In the genomic region with DNA sequence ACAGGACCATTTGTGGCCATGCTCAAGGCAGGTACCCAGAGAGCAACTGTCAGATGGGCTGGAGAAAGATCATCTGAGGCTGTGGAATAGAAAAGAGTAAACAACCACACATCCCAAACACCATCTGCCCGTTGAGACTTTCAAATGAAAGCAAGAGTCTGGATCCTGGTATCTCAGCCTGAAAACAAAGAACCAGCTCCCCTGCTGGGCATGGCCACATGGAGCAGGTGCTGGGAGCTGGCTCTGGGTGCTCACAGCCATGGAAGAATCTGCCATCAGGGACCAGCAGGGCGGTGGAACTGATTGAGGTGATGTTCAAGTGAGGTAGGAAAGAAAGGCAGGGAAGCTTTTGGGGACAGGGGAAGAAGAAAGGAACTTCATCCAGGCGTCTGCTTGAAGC, we compare ENCODE assay signal across 24 mouse cellular contexts.
A peak's percentile ranks its signal among the peaks of the same experiment; 100 is the strongest.
DNase-seq lines count a peak whose midpoint lies in the region; ATAC-seq and TF ChIP-seq lines count a peak whose summit lies in the region.
"Had no signal": no experiment of that assay in that cellular context is flagged by ENCODE, and none has a peak within 500 bp of the region (broad histone marks: within the 10 kb centered on the region; RNA-seq: fewer than 3 reads in every experiment).

No protein-coding gene starts in this region.

- H3K27me3 ChIP-seq in hindbrain, embryonic 10.5 days (ENCODE audit: insufficient read depth, poor library complexity, severe bottlenecking), result no peaks in the 10 kb centered on the region; the same call in 1 of the 2 replicates
- no peaks in the 10 kb centered on the region for H3K27me3 ChIP-seq in hindbrain, embryonic 12.5 days
- no peaks in the 10 kb centered on the region for H3K27me3 ChIP-seq in lung, embryonic 15.5 days
- no peaks in the 10 kb centered on the region for H3K27me3 ChIP-seq in myocyte (ENCODE audit: control insufficient read depth, insufficient read depth, insufficient read length)
- H3K27me3 ChIP-seq: heart, embryonic 12.5 days; neural tube, embryonic 15.5 days had no signal

- WGBS in hindbrain, embryonic 10.5 days, result 70% methylated on average over 3 of the region's 3 CpGs
- WGBS in hindbrain, embryonic 12.5 days, result 77% methylated on average over 3 of the region's 3 CpGs
- 68% methylated on average over 3 of the region's 3 CpGs for WGBS in lung, embryonic 15.5 days

- no peak for TF ChIP-seq POLR2A in myocyte (IDR thresholded peaks at IDR 0.05; ENCODE audit: insufficient read length, low read depth)

- H3K9me3 ChIP-seq in hindbrain, embryonic 10.5 days, result peaks cover 3% of the 10 kb centered on the region; the same call in 1 of the 2 replicates
- H3K9me3 ChIP-seq in hindbrain, embryonic 12.5 days (replicated peaks), result no peaks in the 10 kb centered on the region
- H3K9me3 ChIP-seq in lung, embryonic 15.5 days, result no peaks in the 10 kb centered on the region
- H3K9me3 ChIP-seq: limb, embryonic 10.5 days; megakaryocyte, embryonic 14.5 days; neural tube, embryonic 15.5 days had no signal

- ATAC-seq in hindbrain, embryonic 12.5 days (ENCODE audit: low FRiP score), result no peak
- ATAC-seq in lung, embryonic 15.5 days (ENCODE audit: borderline replicate concordance, extremely low read depth, low FRiP score, low TSS enrichment), result no peak
- ATAC-seq in erythroblast, adult 5-6 weeks (replicated peaks; ENCODE audit: low FRiP score, poor library complexity, severe bottlenecking), result no peak
- ATAC-seq: inflammation-experienced regulatory T-cells, adult 6 months; liver, postnatal 0 days had no signal

- H3K4me3 ChIP-seq in hindbrain, embryonic 10.5 days, result no peak overlapping the region
- no peak overlapping the region for H3K4me3 ChIP-seq in hindbrain, embryonic 12.5 days
- H3K4me3 ChIP-seq in lung, embryonic 15.5 days, result no peak overlapping the region
- H3K4me3 ChIP-seq in myocyte, result no peak overlapping the region
- H3K4me3 ChIP-seq: embryonic facial prominence, embryonic 10.5 days; heart, embryonic 12.5 days; limb, embryonic 10.5 days; megakaryocyte, embryonic 14.5 days; neural tube, embryonic 15.5 days had no signal

- no peak overlapping the region for H3ac ChIP-seq in myocyte (ENCODE audit: control insufficient read depth, insufficient read length)

- no peak overlapping the region for H3K9ac ChIP-seq in hindbrain, embryonic 12.5 days
- H3K9ac ChIP-seq in lung, embryonic 15.5 days, result no peak overlapping the region
- H3K9ac ChIP-seq: heart, embryonic 12.5 days; hindbrain, embryonic 14.5 days; liver, postnatal 0 days; neural tube, embryonic 15.5 days had no signal

- no peaks in the 10 kb centered on the region for H3K36me3 ChIP-seq in hindbrain, embryonic 10.5 days
- no peaks in the 10 kb centered on the region for H3K36me3 ChIP-seq in hindbrain, embryonic 12.5 days
- H3K36me3 ChIP-seq in lung, embryonic 15.5 days, result no peaks in the 10 kb centered on the region
- H3K36me3 ChIP-seq in myocyte (ENCODE audit: control insufficient read depth, insufficient read depth), result no peaks in the 10 kb centered on the region
- H3K36me3 ChIP-seq: embryonic facial prominence, embryonic 10.5 days; heart, embryonic 12.5 days; limb, embryonic 10.5 days; neural tube, embryonic 15.5 days had no signal

- H3K4me1 ChIP-seq in hindbrain, embryonic 10.5 days (replicated peaks), result peaks cover 30% of the 10 kb centered on the region
- H3K4me1 ChIP-seq in hindbrain, embryonic 12.5 days, result peaks cover 10% of the 10 kb centered on the region
- peaks cover 38% of the 10 kb centered on the region for H3K4me1 ChIP-seq in lung, embryonic 15.5 days

- H3K4me2 ChIP-seq in hindbrain, embryonic 12.5 days (replicated peaks), result no peak overlapping the region
- no peak overlapping the region for H3K4me2 ChIP-seq in lung, embryonic 15.5 days
- no peak overlapping the region for H3K4me2 ChIP-seq in myocyte (ENCODE audit: low read depth)
- H3K4me2 ChIP-seq: heart, embryonic 12.5 days; hindbrain, embryonic 14.5 days; neural tube, embryonic 15.5 days had no signal

- 0 out of 2 replicates have a peak overlapping the region, but pooled peaks have one; percentile 40 for H3K27ac ChIP-seq in hindbrain, embryonic 10.5 days
- no peak overlapping the region for H3K27ac ChIP-seq in hindbrain, embryonic 12.5 days
- 0 out of 2 replicates have a peak overlapping the region, but pooled peaks have one; percentile 15 for H3K27ac ChIP-seq in lung, embryonic 15.5 days
- H3K27ac ChIP-seq: embryonic facial prominence, embryonic 10.5 days; hindbrain, embryonic 14.5 days; limb, embryonic 10.5 days; neural tube, embryonic 15.5 days had no signal

- DNase-seq in hindbrain, embryonic 10.5 days (ENCODE audit: low spot score), result no peak
- DNase-seq in lung, postnatal 36 days, result no peak
- peak; percentile 33 for DNase-seq in brain, adult 2 months (ENCODE audit: low read depth, low spot score)
- DNase-seq: adrenal gland, postnatal 14 days; cerebellum, adult 11 months; cerebellum, adult 9-11 months; heart, postnatal 14 days; kidney, adult 8-10 months; kidney, postnatal 25 days; liver, postnatal 0 days; right cerebral cortex, adult 18-20 months; right cerebral cortex, postnatal 4 days; thymus, postnatal 36 days had no signal

- no peaks in the 10 kb centered on the region for H3K79me2 ChIP-seq in myocyte (ENCODE audit: control insufficient read depth, insufficient read depth)

TF ChIP-seq in myocyte, 11 proteins besides CTCF, POLR2A, EP300 and RAD21:
- TF ChIP-seq SRF (IDR thresholded peaks at IDR 0.05; ENCODE audit: control insufficient read depth, insufficient read length, low read depth) (no peak), TCF3 (IDR thresholded peaks at IDR 0.05; ENCODE audit: insufficient read length, low read depth) (no peak), MAX (IDR thresholded peaks at IDR 0.05; ENCODE audit: low read depth) (no peak), POLR2AphosphoS2 (IDR thresholded peaks at IDR 0.05; ENCODE audit: insufficient read length, low read depth) (no peak), REST (IDR thresholded peaks at IDR 0.05; ENCODE audit: insufficient read depth, insufficient read length) (no peak), MYOD1 (IDR thresholded peaks at IDR 0.05; ENCODE audit: control insufficient read depth in 1 of 3, insufficient read length in 2 of 3, low read depth in 2 of 3) (peak in 2 of 3 experiments; percentile 9 to 27), USF1 (IDR thresholded peaks at IDR 0.05; ENCODE audit: low read depth) (no peak), CEBPB (IDR thresholded peaks at IDR 0.05; ENCODE audit: insufficient read depth, poor library complexity, severe bottlenecking) (no peak), MYOG (IDR thresholded peaks at IDR 0.05; ENCODE audit: control insufficient read depth in 1 of 3, insufficient read depth in 1 of 3, insufficient read length in 2 of 3, low read depth in 2 of 3) (peak in 1 of 3 experiments; percentile 18)
